Mouse (Mus musculus): ENCODE data around the gene Med9.

GRCm38 (mm10) chr11:60003811-60004210, 55.8 kb downstream of the Med9 start:
- TF ChIP-seq CTCF (IDR thresholded peaks at IDR 0.05; ENCODE audit: low read depth, low read length) = no peak
- no peak for TF ChIP-seq POLR2A (IDR thresholded peaks at IDR 0.05; ENCODE audit: insufficient read depth, low read length)
- no peak for TF ChIP-seq EP300 (IDR thresholded peaks at IDR 0.05; ENCODE audit: insufficient read depth, low read depth, low read length)
